Mouse (Mus musculus) fibroblast of lung, adult 2 months (primary cell): ENCODE results near the gene LTO1.

Experiments used
- DNase-seq: peaks from one replicate; pipeline ENCODE4 v3.0.0-alpha.2; 2011; ENCODE audit warnings: low read depth

LTO1 gene

GRCm38 (mm10) chr7:144940003-144940571 is 25.2 kb downstream of the LTO1 start:
- DNase-seq, result no peak

- no peak for DNase-seq
These were observed 25.7 kb downstream of the LTO1 start for GRCm38 (mm10) chr7:144940585-144940984.

- DNase-seq, result peak; percentile 76
These were observed 26.4 kb downstream of the LTO1 start for GRCm38 (mm10) chr7:144941242-144941831.

- DNase-seq, result no peak
These were observed 27.3 kb downstream of the LTO1 start for GRCm38 (mm10) chr7:144942071-144942743.

- no peak for DNase-seq
These were observed 27.8 kb downstream of the LTO1 start for GRCm38 (mm10) chr7:144942744-144943135.

- no peak for DNase-seq
These were observed 28.4 kb downstream of the LTO1 start for GRCm38 (mm10) chr7:144943254-144943653.

GRCm38 (mm10) chr7:144958509-144959395 is 43.9 kb downstream of the LTO1 start:
- DNase-seq, result no peak

GRCm38 (mm10) chr7:144963911-144964310 is 49.0 kb downstream of the LTO1 start:
- DNase-seq, result no peak

GRCm38 (mm10) chr7:144964316-144964715 is 49.4 kb downstream of the LTO1 start:
- DNase-seq, result no peak

- no peak for DNase-seq
These were observed 51.0 kb downstream of the LTO1 start for GRCm38 (mm10) chr7:144965893-144966292.

GRCm38 (mm10) chr7:144970997-144971768 is 56.3 kb downstream of the LTO1 start:
- no peak for DNase-seq

- no peak for DNase-seq
These were observed 56.9 kb downstream of the LTO1 start for GRCm38 (mm10) chr7:144971769-144972168.

GRCm38 (mm10) chr7:144973461-144973860 is 58.6 kb downstream of the LTO1 start:
- no peak for DNase-seq

GRCm38 (mm10) chr7:144977121-144977520 is 62.2 kb downstream of the LTO1 start:
- no peak for DNase-seq

- DNase-seq, result no peak
These were observed 64.9 kb downstream of the LTO1 start for GRCm38 (mm10) chr7:144979814-144980213.
